Mouse (Mus musculus) neural tube, embryonic 13.5 days (tissue): Measurements from ENCODE around the gene March10. TPM values are rescaled to one million over a fixed set of nuclear protein-coding genes. Genes with fewer than 3 reads are reported as not detected.

Experiments used
- ATAC-seq: fragments of 200-750 bp; cut with Nextera tagmentation; 2 replicates; pipeline ENCODE4 v1.8.0; 2017; ENCODE audit warnings: low read depth, mild to moderate bottlenecking, moderate TSS enrichment, moderate library complexity
- H3K27ac ChIP-seq: fragments of 300-500 bp; sonication (generic); replicated peaks from 2 replicates; pipeline ENCODE4 v1.5.1; 2015; ENCODE audit warnings: moderate library complexity, mild to moderate bottlenecking, inconsistent platforms
- H3K27me3 ChIP-seq: fragments of 300-500 bp; sonication (generic); 2 replicates; pipeline ENCODE4 v1.6.1; 2015; ENCODE audit warnings: mild to moderate bottlenecking, inconsistent platforms
- H3K36me3 ChIP-seq: fragments of 300-500 bp; sonication (generic); 2 replicates; pipeline ENCODE4 v1.6.1; 2015; ENCODE audit warnings: mild to moderate bottlenecking, inconsistent platforms
- H3K4me1 ChIP-seq: fragments of 300-500 bp; sonication (generic); replicated peaks from 2 replicates; pipeline ENCODE4 v1.6.1; 2015; ENCODE audit warnings: inconsistent platforms
- H3K4me2 ChIP-seq: fragments of 300-500 bp; sonication (generic); 2 replicates; pipeline ENCODE4 v1.6.1; 2015; ENCODE audit warnings: inconsistent platforms, mild to moderate bottlenecking, moderate library complexity
- H3K4me3 ChIP-seq: fragments of 300-500 bp; sonication (generic); 2 replicates; pipeline ENCODE4 v1.5.1; 2015; ENCODE audit warnings: mild to moderate bottlenecking, inconsistent platforms
- H3K9ac ChIP-seq: fragments of 300-500 bp; sonication (generic); 2 replicates; pipeline ENCODE4 v1.6.1; 2015; ENCODE audit warnings: moderate library complexity, mild to moderate bottlenecking, inconsistent platforms
- H3K9me3 ChIP-seq: fragments of 300-500 bp; sonication (generic); 2 replicates; pipeline ENCODE4 v1.6.1; 2016; ENCODE audit warnings: inconsistent platforms
- WGBS: fragments of 180-500 bp; shearing (Covaris S2); methylation state at CpG from one replicate; pipeline ENCODE4 v1.1.7; 2015; 5-methylcytosine and 5-hydroxymethylcytosine counted together
- polyA plus RNA-seq: library from polyadenylated mRNA; unstranded; fragments of >200 nt; fragmentation: Nextera tagmentation; extraction: Ambion mirVana; gene quantifications from 2 replicates; pipeline ENCODE4 v1.2.1, GENCODE M21; 2015

March10 gene
- polyA plus RNA-seq, 1 experiment from 2014 or later: not detected

GRCm38 (mm10) chr11:105482747-105483146 is 26.2 kb upstream of the March10 start:
- no peaks in the 10 kb centered on the region for H3K36me3 ChIP-seq
- no peak for ATAC-seq

GRCm38 (mm10) chr11:105474746-105475145 is 18.2 kb upstream of the March10 start:
- no peak overlapping the region for H3K4me3 ChIP-seq
- H3K4me1 ChIP-seq: peaks cover 7% of the 10 kb centered on the region; the same call in 1 of the 2 replicates
- H3K4me2 ChIP-seq: no peak overlapping the region
- H3K27me3 ChIP-seq: no peaks in the 10 kb centered on the region
- 71% methylated on average over 2 of the region's 2 CpGs for WGBS
- H3K9me3 ChIP-seq: no peaks in the 10 kb centered on the region
- no peaks in the 10 kb centered on the region for H3K36me3 ChIP-seq
- H3K9ac ChIP-seq: no peak overlapping the region
- no peak for ATAC-seq
- H3K27ac ChIP-seq: no peak overlapping the region

More at GRCm38 (mm10) chr11:105482747-105483146, 26.2 kb upstream of the March10 start:
- H3K27me3 ChIP-seq: no peaks in the 10 kb centered on the region
- H3K4me2 ChIP-seq: no peak overlapping the region
- no peak overlapping the region for H3K4me3 ChIP-seq
- 64% methylated on average over 2 of the region's 2 CpGs for WGBS
- H3K9me3 ChIP-seq: no peaks in the 10 kb centered on the region
- no peak overlapping the region for H3K27ac ChIP-seq
- no peaks in the 10 kb centered on the region for H3K4me1 ChIP-seq
- H3K9ac ChIP-seq: no peak overlapping the region

- H3K4me3 ChIP-seq: no peak overlapping the region
- H3K4me1 ChIP-seq: peaks cover 11% of the 10 kb centered on the region
- H3K36me3 ChIP-seq: no peaks in the 10 kb centered on the region
- no peaks in the 10 kb centered on the region for H3K27me3 ChIP-seq
- no peak overlapping the region for H3K4me2 ChIP-seq
- no peak for ATAC-seq
- no peak overlapping the region for H3K27ac ChIP-seq
- no peaks in the 10 kb centered on the region for H3K9me3 ChIP-seq
- H3K9ac ChIP-seq: no peak overlapping the region
- WGBS: 65% methylated on average over 6 of the region's 6 CpGs
Observed at GRCm38 (mm10) chr11:105474352-105474736, 17.8 kb upstream of the March10 start.

GRCm38 (mm10) chr11:105473716-105474351 is 17.3 kb upstream of the March10 start:
- ATAC-seq: no peak
- H3K27ac ChIP-seq: no peak overlapping the region
- H3K9me3 ChIP-seq: no peaks in the 10 kb centered on the region
- H3K9ac ChIP-seq: no peak overlapping the region
- H3K4me2 ChIP-seq: no peak overlapping the region
- peaks cover 16% of the 10 kb centered on the region for H3K4me1 ChIP-seq
- no peaks in the 10 kb centered on the region for H3K36me3 ChIP-seq
- H3K4me3 ChIP-seq: no peak overlapping the region
- no peaks in the 10 kb centered on the region for H3K27me3 ChIP-seq
- 61% methylated on average over 5 of the region's 5 CpGs for WGBS

- 81% methylated on average over 4 of the region's 4 CpGs for WGBS
- no peak for ATAC-seq
- Histone ChIP-seq H3K36me3 (no peaks in the 10 kb centered on the region), H3K4me2 (no peak overlapping the region), H3K9me3 (no peaks in the 10 kb centered on the region), H3K27ac (no peak overlapping the region), H3K9ac (no peak overlapping the region), H3K27me3 (no peaks in the 10 kb centered on the region), H3K4me3 (no peak overlapping the region), H3K4me1 (peaks cover 21% of the 10 kb centered on the region)
Observed at GRCm38 (mm10) chr11:105472610-105473009, 16.1 kb upstream of the March10 start.

DNA sequence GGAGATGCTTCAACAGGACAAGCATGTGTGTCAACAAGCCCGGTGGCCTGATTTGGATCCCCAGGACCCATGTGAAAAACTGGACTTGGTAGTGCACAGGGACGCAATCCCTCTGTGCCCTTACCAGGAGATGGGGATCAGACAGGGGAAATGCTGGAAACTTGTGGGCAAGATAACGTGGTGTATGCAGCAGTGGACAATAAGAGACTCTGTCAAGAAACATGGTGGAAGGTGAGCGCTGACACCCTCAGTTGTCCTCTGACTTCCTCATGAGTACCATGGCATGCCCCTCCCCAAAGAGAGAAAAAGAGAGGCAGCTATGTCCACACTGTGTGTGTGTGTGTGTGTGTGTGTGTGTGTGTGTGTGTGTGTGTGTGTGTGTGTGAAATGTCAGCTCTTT is 14.4 kb upstream of the March10 start:
- WGBS: 90% methylated on average over 4 of the region's 4 CpGs
- Histone ChIP-seq H3K9ac (no peak overlapping the region), H3K4me3 (no peak overlapping the region), H3K36me3 (no peaks in the 10 kb centered on the region), H3K4me1 (peaks cover 24% of the 10 kb centered on the region), H3K4me2 (no peak overlapping the region), H3K9me3 (no peaks in the 10 kb centered on the region), H3K27me3 (no peaks in the 10 kb centered on the region), H3K27ac (no peak overlapping the region)
- ATAC-seq: no peak

GRCm38 (mm10) chr11:105469561-105469960 is 13.0 kb upstream of the March10 start:
- Histone ChIP-seq H3K36me3 (no peaks in the 10 kb centered on the region), H3K9ac (no peak overlapping the region), H3K4me2 (no peak overlapping the region), H3K4me1 (peaks cover 24% of the 10 kb centered on the region), H3K9me3 (no peaks in the 10 kb centered on the region), H3K4me3 (no peak overlapping the region), H3K27me3 (no peaks in the 10 kb centered on the region), H3K27ac (no peak overlapping the region)
- no peak for ATAC-seq
- WGBS: 78% methylated on average over 4 of the region's 4 CpGs

DNA sequence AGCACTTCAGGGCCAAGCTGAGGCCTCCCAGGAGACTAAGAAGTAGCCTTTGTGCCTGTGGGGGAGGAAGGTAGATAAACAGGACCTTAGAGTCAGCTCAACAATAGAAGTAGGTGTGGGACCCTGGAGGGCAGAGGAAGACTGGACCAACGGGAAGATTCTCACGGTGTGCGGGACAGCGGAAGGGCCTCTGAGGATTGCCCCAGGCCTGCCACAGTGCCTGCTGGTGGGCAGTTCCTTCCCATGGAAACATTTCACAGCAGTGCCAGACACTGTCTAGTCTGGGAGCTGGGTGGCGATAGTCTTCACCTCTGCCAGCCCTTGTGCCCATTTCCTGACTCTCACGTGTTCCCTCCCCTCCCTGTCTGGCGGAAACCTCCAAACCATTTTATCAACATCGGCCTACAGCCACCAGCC is 12.6 kb upstream of the March10 start:
- Histone ChIP-seq H3K27me3 (no peaks in the 10 kb centered on the region), H3K27ac (no peak overlapping the region), H3K9me3 (no peaks in the 10 kb centered on the region), H3K4me3 (no peak overlapping the region), H3K9ac (no peak overlapping the region), H3K4me2 (no peak overlapping the region), H3K4me1 (peaks cover 24% of the 10 kb centered on the region), H3K36me3 (no peaks in the 10 kb centered on the region)
- ATAC-seq: no peak
- WGBS: 70% methylated on average over 8 of the region's 8 CpGs

DNA sequence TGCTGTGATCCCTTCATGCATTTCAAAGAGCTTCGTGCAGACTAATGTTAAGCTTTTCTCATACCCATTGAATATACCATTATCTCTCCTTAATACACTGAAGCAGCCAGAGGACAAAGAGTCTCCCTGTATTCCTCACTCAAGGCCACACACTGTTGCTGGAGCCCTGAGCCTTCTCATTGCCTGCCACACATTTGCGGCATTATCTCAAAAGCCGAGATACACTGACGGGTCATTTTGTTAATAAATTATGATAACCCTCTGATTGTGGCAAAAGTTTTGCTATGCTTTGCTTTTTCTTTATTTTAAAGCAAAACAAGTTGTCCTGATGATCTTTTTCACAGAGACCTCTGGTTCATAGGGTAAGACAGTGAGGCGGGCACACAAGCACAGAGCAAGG is 11.9 kb upstream of the March10 start:
- H3K9me3 ChIP-seq: no peaks in the 10 kb centered on the region
- WGBS: 62% methylated on average over 5 of the region's 5 CpGs
- H3K36me3 ChIP-seq: no peaks in the 10 kb centered on the region
- H3K27me3 ChIP-seq: no peaks in the 10 kb centered on the region
- no peak overlapping the region for H3K9ac ChIP-seq
- H3K4me1 ChIP-seq: peaks cover 19% of the 10 kb centered on the region
- no peak for ATAC-seq
- H3K4me2 ChIP-seq: no peak overlapping the region
- no peak overlapping the region for H3K27ac ChIP-seq
- no peak overlapping the region for H3K4me3 ChIP-seq

DNA sequence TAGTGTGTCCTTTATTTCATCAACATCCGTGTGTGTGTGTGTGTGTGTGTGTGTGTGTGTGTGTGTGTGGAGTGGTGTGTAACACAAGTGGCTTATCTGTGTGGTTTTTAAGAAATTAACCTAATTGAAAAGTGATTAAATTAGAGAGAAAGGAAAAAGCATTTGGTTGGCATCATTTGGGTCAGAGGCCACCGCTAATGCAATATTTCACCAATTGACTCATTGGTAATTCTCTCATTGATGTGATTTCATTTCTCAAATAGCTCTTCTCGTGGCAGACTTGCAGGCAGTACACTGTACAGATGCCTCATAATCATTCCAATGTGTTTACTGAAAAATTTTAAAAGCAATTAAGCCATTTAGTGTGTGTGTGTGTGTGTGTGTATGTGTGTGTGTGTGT is 11.3 kb upstream of the March10 start:
- no peak for ATAC-seq
- 75% methylated on average over 3 of the region's 3 CpGs for whole genome bisulfite sequencing

GRCm38 (mm10) chr11:105467266-105467665 is 10.7 kb upstream of the March10 start:
- Histone ChIP-seq H3K9me3 (no peaks in the 10 kb centered on the region), H3K9ac (no peak overlapping the region), H3K36me3 (no peaks in the 10 kb centered on the region), H3K4me1 (peaks cover 19% of the 10 kb centered on the region), H3K27me3 (no peaks in the 10 kb centered on the region), H3K27ac (no peak overlapping the region), H3K4me3 (no peak overlapping the region), H3K4me2 (no peak overlapping the region)
- ATAC-seq: no peak
- 63% methylated on average over 9 of the region's 9 CpGs for WGBS

More for the DNA sequence above, 11.3 kb upstream of the March10 start:
- Histone ChIP-seq H3K9ac (no peak overlapping the region), H3K4me1 (peaks cover 19% of the 10 kb centered on the region), H3K27ac (no peak overlapping the region), H3K9me3 (no peaks in the 10 kb centered on the region), H3K4me3 (no peak overlapping the region), H3K36me3 (no peaks in the 10 kb centered on the region), H3K27me3 (no peaks in the 10 kb centered on the region), H3K4me2 (no peak overlapping the region)

- no peak overlapping the region for H3K4me2 ChIP-seq
- H3K4me3 ChIP-seq: no peak overlapping the region
- no peaks in the 10 kb centered on the region for H3K36me3 ChIP-seq
- ATAC-seq: no peak
- H3K9me3 ChIP-seq: no peaks in the 10 kb centered on the region
- H3K9ac ChIP-seq: no peak overlapping the region
- no peak overlapping the region for H3K27ac ChIP-seq
- no peaks in the 10 kb centered on the region for H3K27me3 ChIP-seq
- H3K4me1 ChIP-seq: peaks cover 19% of the 10 kb centered on the region
- 71% methylated on average over 4 of the region's 4 CpGs for WGBS
Observed at GRCm38 (mm10) chr11:105466756-105467155, 10.2 kb upstream of the March10 start.

GRCm38 (mm10) chr11:105465488-105465887 is 9.0 kb upstream of the March10 start:
- no peak for ATAC-seq
- Histone ChIP-seq H3K27ac (no peak overlapping the region), H3K9ac (no peak overlapping the region), H3K4me1 (peaks cover 19% of the 10 kb centered on the region), H3K27me3 (no peaks in the 10 kb centered on the region), H3K4me3 (no peak overlapping the region), H3K36me3 (no peaks in the 10 kb centered on the region), H3K9me3 (no peaks in the 10 kb centered on the region), H3K4me2 (no peak overlapping the region)
- WGBS: 85% methylated on average over 9 of the region's 9 CpGs
